Mouse (Mus musculus) brain, adult 2 months (tissue): ENCODE measurements around the gene Pfdn6.

Source experiments
- DNase-seq: peaks from one replicate; pipeline ENCODE4 v3.0.0; 2011; ENCODE audit warnings: low read depth, low spot score

Pfdn6 gene

GRCm38 (mm10) chr17:33931947-33932346 is 8.2 kb downstream of the Pfdn6 start:
- no peak for DNase-seq

- DNase-seq, result no peak
Observed at GRCm38 (mm10) chr17:33931159-33931866, 8.8 kb downstream of the Pfdn6 start.

GRCm38 (mm10) chr17:33930280-33931158 is 9.6 kb downstream of the Pfdn6 start:
- peak; percentile 87 for DNase-seq

GRCm38 (mm10) chr17:33929371-33930279 is 10.5 kb downstream of the Pfdn6 start, which contains the start of gene Rgl2:
Rgl2 (plus strand) TSS chr17:33929543.
- DNase-seq, result peak; percentile 97

GRCm38 (mm10) chr17:33928251-33928947 is 11.7 kb downstream of the Pfdn6 start:
- no peak for DNase-seq

DNA sequence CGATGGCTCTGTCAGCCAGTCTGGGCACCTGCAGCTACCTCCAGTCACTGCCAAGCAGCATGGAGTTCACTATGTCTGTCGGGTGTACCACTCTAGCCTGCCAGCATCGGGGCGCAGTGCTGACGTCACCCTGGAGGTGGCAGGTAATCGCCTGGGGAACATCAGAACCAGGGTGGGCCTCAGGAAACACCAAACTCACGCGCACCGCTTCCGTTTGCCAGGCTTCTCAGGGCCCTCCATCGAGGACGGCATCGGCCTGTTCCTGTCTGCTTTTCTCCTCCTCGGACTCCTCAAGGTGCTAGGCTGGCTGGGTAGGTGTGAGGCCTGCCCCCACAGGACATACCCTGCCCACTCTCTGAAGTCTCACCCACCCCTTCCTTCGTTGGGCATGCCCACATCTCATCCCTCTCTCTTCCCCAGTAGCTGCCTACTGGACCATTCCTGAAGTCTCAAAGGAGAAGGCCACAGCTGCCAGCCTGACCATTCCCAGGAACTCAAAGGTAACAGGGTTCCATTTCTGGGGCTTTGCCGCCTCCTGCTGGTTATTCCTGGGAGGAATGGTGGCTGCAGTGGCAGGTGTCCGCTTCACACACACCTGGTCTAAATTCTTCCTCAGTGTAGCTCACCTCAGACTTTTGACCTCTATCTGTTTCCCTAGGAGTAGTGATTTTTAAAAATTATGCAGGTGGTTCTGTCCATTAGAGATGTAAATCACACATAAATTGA is 13.8 kb downstream of the Pfdn6 start:
- DNase-seq, result no peak

DNA sequence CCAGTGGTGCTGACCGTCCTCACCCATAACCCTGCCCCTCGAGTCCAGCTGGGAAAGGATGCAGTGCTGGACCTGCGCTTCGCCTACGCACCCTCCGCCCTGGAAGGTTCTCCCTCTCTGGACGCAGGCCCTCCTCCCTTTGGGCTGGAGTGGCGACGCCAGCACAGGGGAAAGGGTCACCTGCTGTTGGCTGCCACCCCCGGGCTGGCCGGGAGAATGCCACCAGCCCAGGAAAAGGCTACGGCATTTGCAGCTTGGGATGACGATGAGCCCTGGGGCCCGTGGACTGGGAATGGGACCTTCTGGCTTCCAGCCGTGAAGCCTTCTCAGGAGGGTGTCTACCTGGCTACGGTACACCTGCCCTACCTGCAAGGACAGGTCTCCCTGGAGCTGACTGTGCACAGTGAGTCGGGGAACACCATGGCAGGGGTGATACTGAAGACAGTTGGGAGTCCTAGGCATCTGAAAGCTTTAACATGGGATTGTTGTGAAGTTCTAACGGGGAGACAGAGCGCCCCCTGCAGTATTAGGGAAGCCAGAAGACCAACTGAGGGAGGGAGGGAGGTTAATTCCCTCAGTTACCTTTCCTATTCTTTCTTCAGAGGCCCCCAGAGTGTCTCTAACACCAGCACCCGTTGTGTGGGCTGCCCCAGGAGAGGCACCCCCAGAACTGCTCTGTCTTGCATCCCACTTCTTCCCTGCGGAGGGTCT is 14.6 kb downstream of the Pfdn6 start:
- DNase-seq, result no peak

DNA sequence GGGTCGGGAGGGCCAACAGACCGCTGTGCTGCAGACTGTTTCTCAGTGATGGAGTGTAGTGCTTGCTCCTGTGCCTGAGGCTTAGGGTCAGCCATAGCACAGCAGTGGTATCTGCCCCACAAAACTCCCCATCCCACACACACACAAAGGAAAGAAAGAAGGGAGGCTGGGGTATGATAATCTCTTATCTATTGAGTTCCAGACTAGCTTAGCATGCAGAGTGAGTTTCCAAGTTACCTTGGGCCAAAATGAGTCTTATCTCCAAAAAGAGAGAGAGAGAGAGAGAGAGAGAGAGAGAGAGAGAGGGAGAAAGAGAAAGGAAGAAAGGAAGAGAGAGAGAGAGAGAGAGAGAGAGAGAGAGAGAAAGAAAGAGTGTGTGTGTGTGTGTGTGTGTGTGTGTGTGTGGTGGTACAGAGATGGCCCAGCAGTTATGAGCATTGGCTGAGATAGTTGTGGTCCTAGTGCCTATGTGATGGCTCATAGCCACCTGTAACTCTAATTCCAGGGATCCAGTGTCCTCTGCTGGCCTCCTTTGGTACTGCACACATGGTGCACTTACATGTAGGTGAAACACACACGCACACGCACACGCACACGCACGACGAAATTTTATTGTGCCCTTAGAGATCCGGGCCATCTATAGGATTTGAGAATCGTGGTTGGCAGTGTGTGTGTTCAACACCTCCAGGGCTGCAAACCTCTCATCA is 15.4 kb downstream of the Pfdn6 start:
- peak; percentile 41 for DNase-seq

- DNase-seq, result no peak
Observed at GRCm38 (mm10) chr17:33921361-33921760, 18.8 kb downstream of the Pfdn6 start.

DNA sequence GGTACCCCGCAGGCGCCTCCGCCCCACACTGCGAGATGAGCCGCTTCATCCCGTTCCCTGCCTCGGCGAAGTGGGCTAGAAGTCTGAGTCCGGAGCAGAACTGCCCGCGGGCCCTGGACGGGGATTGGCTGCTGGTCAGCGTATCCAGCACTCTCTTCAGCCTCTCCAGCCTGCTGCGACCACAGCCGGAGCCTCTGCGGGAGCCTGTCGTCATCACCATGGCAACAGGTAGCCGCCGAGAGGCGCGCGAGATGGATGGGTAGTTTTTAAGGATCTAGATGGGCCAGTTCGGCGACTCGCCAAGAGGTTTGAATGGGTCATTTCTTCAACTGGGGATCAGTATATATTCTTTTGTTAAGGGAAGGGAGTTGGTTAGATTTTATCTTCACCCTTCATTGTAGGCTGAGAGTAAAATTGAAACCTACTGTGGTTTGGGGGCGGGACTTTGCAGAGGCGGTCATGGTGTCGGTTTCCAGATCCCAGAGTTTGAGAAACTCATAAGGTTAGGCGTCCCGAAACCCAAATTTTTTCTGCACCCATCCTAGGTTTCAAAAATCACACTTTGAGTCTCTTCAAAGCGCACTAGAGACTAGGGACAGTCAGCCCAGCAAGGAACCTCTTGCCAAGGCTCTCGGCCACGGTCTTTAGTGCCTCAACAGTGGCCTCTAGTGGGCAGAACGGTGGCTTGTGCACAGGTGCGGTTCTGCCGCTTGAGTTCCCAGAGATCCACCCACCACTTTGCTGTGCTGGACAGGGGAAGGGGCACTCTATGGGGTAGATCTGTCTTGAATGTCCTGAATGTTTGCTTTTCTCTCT is 19.7 kb downstream of the Pfdn6 start:
- peak; percentile 92 for DNase-seq

DNA sequence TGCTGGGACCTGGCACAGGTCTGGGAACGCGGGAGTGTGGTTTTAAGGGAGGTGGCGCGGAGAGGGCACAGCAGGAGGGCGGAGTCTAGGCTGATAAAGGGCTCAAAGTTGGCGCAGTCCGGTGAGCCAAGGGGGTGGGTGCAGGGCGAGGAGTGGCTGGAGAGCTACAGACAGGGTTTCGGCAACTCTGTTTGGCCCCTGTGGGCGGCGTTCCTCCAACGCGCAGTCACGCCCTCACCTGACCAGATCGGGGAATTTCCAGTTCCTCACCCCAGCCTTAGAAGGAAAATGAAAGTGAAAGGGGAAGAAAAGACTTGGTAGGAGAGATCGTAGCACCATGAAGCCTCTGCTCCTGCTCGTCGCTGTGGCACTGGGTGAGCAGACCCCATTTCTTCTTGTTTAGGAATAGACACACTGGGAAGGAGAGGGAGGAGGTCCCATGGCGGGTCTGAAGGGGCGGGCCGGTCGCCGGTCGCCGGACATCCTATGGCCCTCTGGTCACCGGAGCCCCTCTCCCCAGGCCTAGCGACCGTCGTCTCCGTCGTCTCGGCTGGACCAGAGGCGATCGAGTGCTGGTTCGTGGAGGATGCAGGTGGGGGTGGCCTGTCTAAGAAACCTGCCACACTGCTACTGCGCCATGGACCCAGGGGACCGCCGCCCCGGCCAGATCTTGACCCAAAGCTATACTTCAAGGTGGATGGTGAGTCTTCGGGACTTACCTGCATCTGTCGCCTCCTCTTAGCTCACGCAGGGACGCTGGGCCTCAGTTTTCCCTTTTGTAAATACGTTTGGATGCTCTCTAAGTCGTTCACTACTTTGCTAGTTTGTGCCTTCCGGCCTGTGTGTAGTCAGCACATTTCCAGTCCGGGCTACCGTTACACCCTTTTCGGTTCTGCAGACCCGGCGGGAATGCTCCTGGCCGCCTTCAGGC is 20.5 kb downstream of the Pfdn6 start:
- DNase-seq, result peak; percentile 83

DNA sequence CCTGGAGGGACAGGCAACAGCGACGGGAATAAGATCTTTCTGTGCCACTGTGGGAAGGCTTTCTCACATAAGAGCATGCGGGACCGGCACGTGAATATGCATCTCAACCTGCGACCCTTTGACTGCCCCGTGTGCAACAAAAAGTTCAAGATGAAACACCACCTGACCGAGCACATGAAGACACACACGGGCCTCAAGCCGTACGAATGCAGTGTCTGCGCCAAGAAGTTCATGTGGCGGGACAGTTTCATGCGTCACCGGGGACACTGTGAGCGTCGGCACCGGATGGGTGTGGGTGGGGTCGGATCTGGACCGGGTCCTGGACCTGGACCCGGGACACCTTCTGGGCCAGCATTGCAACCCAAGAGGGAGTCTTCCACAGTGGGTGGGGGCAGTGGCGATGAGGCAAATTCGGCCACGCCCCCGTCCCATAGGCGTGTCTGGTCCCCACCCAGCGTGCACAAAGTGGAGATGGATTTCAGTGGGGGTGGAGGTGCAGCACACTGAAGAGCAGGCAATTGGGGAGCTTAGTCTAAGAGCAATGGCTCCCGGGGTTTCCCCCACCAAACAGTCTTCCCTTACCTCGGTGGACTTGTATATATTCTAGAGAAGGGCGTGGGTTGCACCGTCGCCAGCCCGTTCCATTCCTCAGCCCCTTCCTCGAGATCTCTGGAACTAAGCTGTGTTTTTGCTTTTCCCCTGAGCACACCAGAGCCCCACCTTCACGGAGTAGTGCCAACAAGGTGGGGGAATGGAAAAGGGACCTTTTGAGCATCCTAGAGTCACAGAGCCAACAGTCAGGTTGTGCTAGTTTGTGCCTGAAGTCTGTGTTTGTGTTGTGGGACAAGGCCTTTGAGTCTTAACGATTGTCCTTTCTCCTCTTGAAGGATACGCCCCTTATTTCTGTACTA is 21.6 kb downstream of the Pfdn6 start:
- DNase-seq, result no peak

DNA sequence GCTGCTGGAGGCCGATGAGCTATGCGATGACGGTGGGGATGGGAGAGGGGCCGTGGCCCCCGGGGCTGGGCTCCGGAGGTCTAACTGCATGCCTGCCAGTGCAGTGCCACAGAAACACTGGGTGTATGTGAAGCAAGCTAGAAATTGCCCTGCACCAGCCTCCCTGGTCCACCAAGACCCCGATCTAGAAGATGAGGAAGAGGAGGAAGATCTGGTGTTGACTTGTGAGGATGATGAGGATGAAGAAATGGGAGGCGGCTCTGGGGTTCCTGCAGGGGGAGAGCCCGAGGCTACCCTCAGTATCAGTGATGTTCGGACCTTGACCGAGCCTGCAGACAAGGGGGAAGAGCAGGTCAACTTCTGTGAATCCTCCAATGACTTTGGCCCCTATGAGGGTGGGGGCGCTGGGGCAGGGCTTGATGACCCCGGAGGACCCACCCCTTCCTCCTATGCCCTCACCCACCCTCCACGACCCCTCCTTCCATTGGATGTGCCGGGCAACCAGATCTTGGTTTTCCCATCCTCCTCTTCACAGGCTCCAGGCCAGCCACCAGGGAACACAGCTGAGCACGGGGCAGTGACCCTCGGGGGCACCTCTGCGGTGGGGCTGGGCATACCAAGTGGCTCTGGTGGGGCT is 22.4 kb downstream of the Pfdn6 start:
- no peak for DNase-seq

- DNase-seq, result no peak
Observed at GRCm38 (mm10) chr17:33916847-33917655, 23.1 kb downstream of the Pfdn6 start.

GRCm38 (mm10) chr17:33916294-33916693 is 23.8 kb downstream of the Pfdn6 start:
- no peak for DNase-seq
